Mouse (Mus musculus): ENCODE measurements around the gene Card19. TPM values are rescaled to one million over a fixed set of nuclear protein-coding genes. Genes with fewer than 3 reads are reported as not detected.

Gene Card19
- polyA plus RNA-seq, 1 experiment = 534 TPM

GRCm38 (mm10) chr13:49200688-49201087, 15.1 kb downstream of the Card19 start:
- peaks cover 98% of the 10 kb centered on the region for H3K36me3 ChIP-seq (replicated peaks; ENCODE audit: low read length)
- peaks cover 95% of the 10 kb centered on the region for H3K4me1 ChIP-seq
- H3K4me3 ChIP-seq (replicated peaks) = peak overlapping the region; percentile 88
- H3K27me3 ChIP-seq (replicated peaks) = peaks cover 3% of the 10 kb centered on the region
- no peaks in the 10 kb centered on the region for H3K9me3 ChIP-seq
- no peak for TF ChIP-seq GATA1 (IDR thresholded peaks at IDR 0.05; ENCODE audit: borderline replicate concordance, low read length)
- TF ChIP-seq FLI1 (IDR thresholded peaks at IDR 0.05; ENCODE audit: low read length) = no peak

DNA sequence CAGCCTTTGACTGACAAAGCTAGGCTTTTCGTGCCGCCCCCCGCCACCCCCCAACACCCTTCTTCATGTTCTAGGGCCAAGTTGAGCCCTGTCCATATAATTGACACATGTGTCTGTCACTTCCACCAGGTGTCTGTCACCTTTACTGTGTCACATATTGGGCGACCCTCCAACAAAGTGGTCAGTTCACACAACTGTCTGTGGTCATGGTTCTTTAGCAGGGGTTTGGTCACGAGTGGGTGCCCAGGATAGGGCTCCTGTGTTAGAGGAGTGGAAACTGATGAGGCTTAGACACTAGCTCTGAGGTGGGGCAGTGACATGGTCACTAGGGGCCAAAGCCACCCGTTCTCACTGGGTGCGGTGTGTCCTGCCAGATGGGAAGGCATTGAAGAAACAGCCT, 15.9 kb downstream of the Card19 start:
- Histone ChIP-seq H3K36me3 (replicated peaks; ENCODE audit: low read length) (peaks cover 98% of the 10 kb centered on the region), H3K4me1 (peaks cover 95% of the 10 kb centered on the region), H3K4me3 (replicated peaks) (peak overlapping the region; percentile 48), H3K27me3 (replicated peaks) (peaks cover 3% of the 10 kb centered on the region), H3K9me3 (no peaks in the 10 kb centered on the region)
- TF ChIP-seq GATA1 (IDR thresholded peaks at IDR 0.05; ENCODE audit: borderline replicate concordance, low read length) (no peak), FLI1 (IDR thresholded peaks at IDR 0.05; ENCODE audit: low read length) (no peak)

GRCm38 (mm10) chr13:49198734-49199133, 17.1 kb downstream of the Card19 start:
- Histone ChIP-seq H3K36me3 (replicated peaks; ENCODE audit: low read length) (peaks cover 98% of the 10 kb centered on the region), H3K27me3 (replicated peaks) (peaks cover 4% of the 10 kb centered on the region), H3K9me3 (no peaks in the 10 kb centered on the region), H3K4me1 (peaks cover 96% of the 10 kb centered on the region), H3K4me3 (replicated peaks) (no peak overlapping the region)
- no peak for TF ChIP-seq GATA1 (IDR thresholded peaks at IDR 0.05; ENCODE audit: borderline replicate concordance, low read length)
- no peak for TF ChIP-seq FLI1 (IDR thresholded peaks at IDR 0.05; ENCODE audit: low read length)

DNA sequence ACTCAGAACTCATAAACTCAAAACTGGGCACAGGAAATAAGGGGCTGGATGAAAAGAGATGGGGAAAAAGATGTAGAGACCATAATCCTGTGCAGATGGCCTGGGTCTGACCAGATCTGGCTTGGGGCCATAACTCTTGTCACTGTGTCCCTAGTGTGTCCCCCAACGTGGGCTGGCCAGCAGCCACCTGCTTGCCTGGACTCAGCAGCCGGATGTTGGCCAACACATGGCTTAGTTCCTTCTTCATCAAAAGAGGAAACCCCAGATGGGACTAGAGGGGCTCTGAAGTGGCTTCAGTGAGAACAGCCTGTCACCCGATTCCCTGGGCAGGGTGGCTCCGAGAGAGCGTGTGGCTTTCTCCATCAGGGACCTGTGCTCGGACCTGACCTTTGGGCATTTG, 19.1 kb downstream of the Card19 start:
- Histone ChIP-seq H3K36me3 (replicated peaks; ENCODE audit: low read length) (peaks cover 98% of the 10 kb centered on the region), H3K4me1 (peaks cover 100% of the 10 kb centered on the region), H3K27me3 (replicated peaks) (peaks cover 5% of the 10 kb centered on the region), H3K4me3 (replicated peaks) (peak overlapping the region; percentile 67), H3K9me3 (no peaks in the 10 kb centered on the region)
- TF ChIP-seq GATA1 (IDR thresholded peaks at IDR 0.05; ENCODE audit: borderline replicate concordance, low read length) (no peak), FLI1 (IDR thresholded peaks at IDR 0.05; ENCODE audit: low read length) (no peak)

- TF ChIP-seq FLI1 (IDR thresholded peaks at IDR 0.05; ENCODE audit: low read length) = no peak
- no peak for TF ChIP-seq GATA1 (IDR thresholded peaks at IDR 0.05; ENCODE audit: borderline replicate concordance, low read length)
- no peaks in the 10 kb centered on the region for H3K9me3 ChIP-seq
- peaks cover 100% of the 10 kb centered on the region for H3K36me3 ChIP-seq (replicated peaks; ENCODE audit: low read length)
- H3K4me3 ChIP-seq (replicated peaks) = no peak overlapping the region
- peaks cover 100% of the 10 kb centered on the region for H3K4me1 ChIP-seq
- H3K27me3 ChIP-seq (replicated peaks) = peaks cover 5% of the 10 kb centered on the region
Observed at GRCm38 (mm10) chr13:49196211-49196610, 19.6 kb downstream of the Card19 start.

- no peak for TF ChIP-seq GATA1 (IDR thresholded peaks at IDR 0.05; ENCODE audit: borderline replicate concordance, low read length)
- TF ChIP-seq FLI1 (IDR thresholded peaks at IDR 0.05; ENCODE audit: low read length) = no peak
- Histone ChIP-seq H3K4me1 (peaks cover 100% of the 10 kb centered on the region), H3K36me3 (replicated peaks; ENCODE audit: low read length) (peaks cover 100% of the 10 kb centered on the region)
Observed at GRCm38 (mm10) chr13:49195651-49196050, 20.2 kb downstream of the Card19 start.

DNA sequence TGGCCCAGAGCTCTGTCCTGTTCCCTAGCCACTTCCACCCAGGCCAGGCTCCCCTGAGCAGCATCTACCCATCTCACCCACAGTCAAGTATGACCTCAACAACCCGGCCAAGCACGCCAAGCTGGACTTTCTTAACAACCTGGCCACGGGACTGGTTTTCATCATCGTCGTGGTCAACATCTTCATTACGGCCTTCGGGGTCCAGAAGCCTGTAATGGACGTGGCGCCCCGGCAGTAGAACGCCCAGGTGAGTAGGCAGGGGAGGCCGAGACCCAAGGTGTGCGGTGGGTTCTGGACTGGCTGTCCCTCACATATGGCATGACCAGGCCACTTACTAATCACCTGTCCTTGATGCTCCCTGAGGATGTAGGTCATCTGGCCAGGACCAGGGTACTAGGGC, 21.0 kb downstream of the Card19 start:
- peaks cover 100% of the 10 kb centered on the region for H3K4me1 ChIP-seq
- H3K36me3 ChIP-seq (replicated peaks; ENCODE audit: low read length) = peaks cover 98% of the 10 kb centered on the region

More at GRCm38 (mm10) chr13:49195651-49196050, 20.2 kb downstream of the Card19 start:
- H3K4me3 ChIP-seq (replicated peaks) = peak overlapping the region; percentile 14
- no peaks in the 10 kb centered on the region for H3K9me3 ChIP-seq
- H3K27me3 ChIP-seq (replicated peaks) = peaks cover 5% of the 10 kb centered on the region

DNA sequence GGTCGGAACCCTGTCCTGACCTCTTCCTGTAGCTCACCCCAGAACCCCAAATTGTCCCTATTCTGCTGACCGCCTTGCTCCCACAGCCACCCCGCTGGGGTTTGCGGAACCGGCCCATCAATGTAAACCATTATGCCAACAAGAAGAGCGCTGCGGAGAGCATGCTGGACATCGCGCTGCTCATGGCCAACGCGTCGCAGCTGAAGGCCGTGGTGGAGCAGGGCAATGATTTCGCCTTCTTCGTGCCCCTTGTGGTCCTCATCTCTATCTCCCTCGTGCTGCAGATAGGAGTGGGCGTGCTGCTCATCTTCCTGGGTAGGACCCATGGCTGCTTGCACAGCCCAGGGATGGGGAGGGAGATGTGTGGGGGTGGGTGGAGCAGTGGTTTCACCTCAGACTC, 22.2 kb downstream of the Card19 start:
- no peaks in the 10 kb centered on the region for H3K9me3 ChIP-seq
- peaks cover 97% of the 10 kb centered on the region for H3K36me3 ChIP-seq (replicated peaks; ENCODE audit: low read length)
- peaks cover 100% of the 10 kb centered on the region for H3K4me1 ChIP-seq
- H3K27me3 ChIP-seq (replicated peaks) = peaks cover 3% of the 10 kb centered on the region
- TF ChIP-seq GATA1 (IDR thresholded peaks at IDR 0.05; ENCODE audit: borderline replicate concordance, low read length) (no peak), FLI1 (IDR thresholded peaks at IDR 0.05; ENCODE audit: low read length) (no peak)
- peak overlapping the region; percentile 85 for H3K4me3 ChIP-seq (replicated peaks)

More for the DNA sequence above, 21.0 kb downstream of the Card19 start:
- H3K27me3 ChIP-seq (replicated peaks) = peaks cover 5% of the 10 kb centered on the region
- H3K9me3 ChIP-seq = no peaks in the 10 kb centered on the region
- H3K4me3 ChIP-seq (replicated peaks) = peak overlapping the region; percentile 15
- no peak for TF ChIP-seq GATA1 (IDR thresholded peaks at IDR 0.05; ENCODE audit: borderline replicate concordance, low read length)
- no peak for TF ChIP-seq FLI1 (IDR thresholded peaks at IDR 0.05; ENCODE audit: low read length)

GRCm38 (mm10) chr13:49192156-49192855, 23.5 kb downstream of the Card19 start:
- Histone ChIP-seq H3K4me3 (replicated peaks) (peak overlapping the region; percentile 98), H3K36me3 (replicated peaks; ENCODE audit: low read length) (peaks cover 87% of the 10 kb centered on the region), H3K4me1 (peaks cover 98% of the 10 kb centered on the region)

GRCm38 (mm10) chr13:49191673-49192035, 24.2 kb downstream of the Card19 start:
- H3K27me3 ChIP-seq (replicated peaks) = peaks cover 2% of the 10 kb centered on the region
- H3K4me3 ChIP-seq (replicated peaks) = peak overlapping the region; percentile 98
- H3K4me1 ChIP-seq = peaks cover 97% of the 10 kb centered on the region
- H3K9me3 ChIP-seq = no peaks in the 10 kb centered on the region
- TF ChIP-seq FLI1 (IDR thresholded peaks at IDR 0.05; ENCODE audit: low read length) (no peak), GATA1 (IDR thresholded peaks at IDR 0.05; ENCODE audit: borderline replicate concordance, low read length) (no peak)
- H3K36me3 ChIP-seq (replicated peaks; ENCODE audit: low read length) = peaks cover 80% of the 10 kb centered on the region

More at GRCm38 (mm10) chr13:49192156-49192855, 23.5 kb downstream of the Card19 start:
- TF ChIP-seq FLI1 (IDR thresholded peaks at IDR 0.05; ENCODE audit: low read length) = no peak
- TF ChIP-seq GATA1 (IDR thresholded peaks at IDR 0.05; ENCODE audit: borderline replicate concordance, low read length) = no peak
- peaks cover 2% of the 10 kb centered on the region for H3K27me3 ChIP-seq (replicated peaks)
- H3K9me3 ChIP-seq = no peaks in the 10 kb centered on the region

Data from megakaryocyte, embryonic 14.5 days (primary cell).